Mouse (Mus musculus) forebrain, embryonic 15.5 days (tissue): ENCODE measurements at regions not wholly inside any gene's neighbourhood (a gene's known extent, or its start where the extent isn't known, plus 50 kb on each side); places are given as distances from the start of the nearest gene placed in this dataset.

Experiments
- ATAC-seq: fragments of 200-750 bp; cut with Nextera tagmentation; replicated peaks from 2 replicates; pipeline ENCODE4 v1.8.0; 2017; ENCODE audit warnings: mild to moderate bottlenecking, moderate TSS enrichment, moderate library complexity
- H3K27ac ChIP-seq: fragments of 300-500 bp; sonication (generic); replicated peaks from 2 replicates; pipeline ENCODE4 v1.5.1; 2015; ENCODE audit warnings: mild to moderate bottlenecking, inconsistent platforms
- H3K27me3 ChIP-seq: fragments of 300-500 bp; sonication (generic); 2 replicates; pipeline ENCODE4 v1.6.1; 2015; ENCODE audit warnings: inconsistent platforms
- H3K36me3 ChIP-seq: fragments of 300-500 bp; sonication (generic); 2 replicates; pipeline ENCODE4 v1.6.1; 2015; ENCODE audit warnings: mild to moderate bottlenecking, inconsistent platforms
- H3K4me1 ChIP-seq: fragments of 300-500 bp; sonication (generic); 2 replicates; pipeline ENCODE4 v1.6.1; 2015; ENCODE audit warnings: inconsistent platforms
- H3K4me2 ChIP-seq: fragments of 300-500 bp; sonication (generic); replicated peaks from 2 replicates; pipeline ENCODE4 v1.6.1; 2015; ENCODE audit warnings: mild to moderate bottlenecking, inconsistent platforms
- H3K4me3 ChIP-seq: fragments of 300-500 bp; sonication (generic); 2 replicates; pipeline ENCODE4 v1.5.1; 2015; ENCODE audit warnings: mild to moderate bottlenecking, inconsistent platforms
- H3K9ac ChIP-seq: fragments of 300-500 bp; sonication (generic); replicated peaks from 2 replicates; pipeline ENCODE4 v1.6.1; 2015; ENCODE audit warnings: mild to moderate bottlenecking, inconsistent platforms
- H3K9me3 ChIP-seq: fragments of 300-500 bp; sonication (generic); 2 replicates; pipeline ENCODE4 v1.6.1; 2016; ENCODE audit warnings: inconsistent platforms
- WGBS: fragments of 180-500 bp; shearing (Covaris S2); methylation state at CpG from one replicate; pipeline ENCODE4 v1.1.7; 2015; ENCODE audit warnings: mixed read lengths; 5-methylcytosine and 5-hydroxymethylcytosine counted together

DNA sequence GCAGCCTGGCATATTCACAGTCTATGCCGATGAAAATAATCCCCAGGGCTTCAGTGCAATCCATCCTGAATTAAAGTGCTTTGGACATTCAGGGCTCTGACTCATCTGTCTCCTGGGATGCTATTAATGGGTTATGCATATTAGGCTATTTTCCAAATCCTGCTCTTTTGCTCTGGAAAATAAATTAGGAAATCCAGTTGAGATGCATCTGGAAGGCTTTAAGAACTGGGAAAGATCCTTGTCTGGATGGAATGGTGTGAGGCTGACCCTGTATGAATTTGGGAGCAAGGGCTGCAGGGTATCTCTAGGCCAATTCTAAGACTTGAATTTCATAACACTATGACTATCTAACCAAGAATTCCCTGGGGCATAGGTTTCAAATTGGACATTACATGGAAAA lies 234.5 kb upstream of the Prkcq start:
- no peaks in the 10 kb centered on the region for H3K4me1 ChIP-seq
- H3K36me3 ChIP-seq: no peaks in the 10 kb centered on the region
- no peak overlapping the region for H3K4me2 ChIP-seq
- H3K4me3 ChIP-seq: no peak overlapping the region
- 58% methylated on average over 1 of the region's 1 CpGs for WGBS
- no peak overlapping the region for H3K9ac ChIP-seq
- H3K27me3 ChIP-seq: no peaks in the 10 kb centered on the region
- H3K9me3 ChIP-seq: no peaks in the 10 kb centered on the region
- ATAC-seq: no peak
- H3K27ac ChIP-seq: no peak overlapping the region

DNA sequence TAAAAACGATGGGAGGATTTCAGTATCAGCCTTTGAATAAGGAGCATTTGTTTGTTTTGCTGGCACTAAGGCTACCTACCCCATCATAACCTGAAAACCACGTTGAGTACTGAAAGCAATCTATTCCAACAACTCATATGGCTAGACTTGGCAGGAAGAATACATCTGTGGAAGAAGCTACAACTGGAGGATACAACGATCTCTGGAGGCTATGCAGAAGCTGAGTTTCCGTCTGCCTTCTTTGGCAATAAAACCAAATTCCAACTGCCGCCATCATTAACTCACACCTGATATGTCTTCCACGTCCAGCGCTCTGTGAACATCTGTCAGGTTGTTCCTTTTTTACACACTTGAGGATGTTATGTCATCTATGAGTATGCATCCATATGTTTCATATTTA lies 206.7 kb upstream of the Prkcq start:
- H3K4me3 ChIP-seq: no peak overlapping the region
- WGBS: 79% methylated on average over 7 of the region's 7 CpGs
- H3K4me1 ChIP-seq: peaks cover 6% of the 10 kb centered on the region; the same call in 1 of the 2 replicates

DNA sequence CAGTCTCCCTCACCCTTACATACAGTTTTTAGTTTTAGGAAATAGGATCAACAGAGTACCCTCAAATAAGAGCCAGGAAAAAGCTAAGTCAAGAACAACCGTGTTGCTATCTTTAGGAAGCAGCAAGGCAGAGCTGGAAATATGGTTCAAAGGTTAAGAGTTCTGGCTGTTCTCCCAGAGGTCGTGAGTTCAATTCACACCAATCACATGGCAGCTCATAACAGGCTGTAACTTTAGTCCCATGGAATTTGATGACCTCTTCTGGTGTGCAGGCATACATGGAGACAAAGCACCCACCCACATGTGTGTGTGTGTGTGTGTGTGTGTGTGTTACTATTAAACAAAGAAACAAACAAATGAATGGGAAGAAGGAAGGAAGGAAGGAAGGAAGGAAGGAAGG lies 205.0 kb upstream of the Prkcq start:
- H3K4me2 ChIP-seq: no peak overlapping the region
- no peak overlapping the region for H3K9ac ChIP-seq
- H3K4me1 ChIP-seq: peaks cover 6% of the 10 kb centered on the region; the same call in 1 of the 2 replicates
- H3K9me3 ChIP-seq: no peaks in the 10 kb centered on the region
- ATAC-seq: no peak
- no peaks in the 10 kb centered on the region for H3K36me3 ChIP-seq
- H3K4me3 ChIP-seq: no peak overlapping the region
- no peaks in the 10 kb centered on the region for H3K27me3 ChIP-seq
- WGBS: 76% methylated on average over 2 of the region's 2 CpGs
- no peak overlapping the region for H3K27ac ChIP-seq

More for the DNA sequence above, 206.7 kb upstream of the Prkcq start:
- H3K4me2 ChIP-seq: no peak overlapping the region
- no peak overlapping the region for H3K27ac ChIP-seq
- no peaks in the 10 kb centered on the region for H3K9me3 ChIP-seq
- H3K36me3 ChIP-seq: no peaks in the 10 kb centered on the region
- H3K9ac ChIP-seq: no peak overlapping the region
- ATAC-seq: no peak
- no peaks in the 10 kb centered on the region for H3K27me3 ChIP-seq

DNA sequence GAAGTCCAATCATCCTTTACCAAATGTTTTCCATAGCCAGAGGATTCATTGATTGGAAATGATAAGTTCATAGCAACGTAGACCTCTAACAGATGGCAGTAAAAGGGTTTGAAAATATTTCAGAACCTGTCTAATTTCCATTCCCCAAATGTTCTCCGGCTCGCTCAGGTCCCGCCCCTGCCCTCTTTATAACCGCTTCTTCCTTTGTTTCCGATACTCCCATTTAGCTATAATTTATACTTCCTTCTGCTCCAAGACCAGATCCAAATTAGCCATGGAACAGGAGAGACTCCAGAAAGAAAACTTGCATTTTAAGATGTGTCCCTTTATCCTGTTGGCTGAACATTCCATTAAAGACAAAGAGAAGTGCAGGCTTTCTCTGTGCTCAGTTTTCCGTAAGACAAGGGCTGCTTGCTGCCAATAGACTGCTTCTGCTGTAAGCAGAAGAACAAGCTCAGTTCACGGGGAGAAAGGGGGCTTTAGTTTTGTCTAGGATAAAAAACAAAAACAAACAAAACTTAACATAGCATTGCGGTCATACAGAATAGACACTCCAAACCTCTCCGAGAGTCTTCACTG lies 202.7 kb upstream of the Prkcq start:
- peak; percentile 55 for ATAC-seq
- Histone ChIP-seq H3K4me1 (peaks cover 6% of the 10 kb centered on the region; the same call in 1 of the 2 replicates), H3K9me3 (no peaks in the 10 kb centered on the region), H3K4me3 (0 out of 2 replicates have a peak overlapping the region, but pooled peaks have one; percentile 12), H3K27me3 (no peaks in the 10 kb centered on the region), H3K27ac (no peak overlapping the region), H3K9ac (no peak overlapping the region), H3K4me2 (peak overlapping the region; percentile 33), H3K36me3 (no peaks in the 10 kb centered on the region)
- WGBS: 18% methylated on average over 10 of the region's 10 CpGs

DNA sequence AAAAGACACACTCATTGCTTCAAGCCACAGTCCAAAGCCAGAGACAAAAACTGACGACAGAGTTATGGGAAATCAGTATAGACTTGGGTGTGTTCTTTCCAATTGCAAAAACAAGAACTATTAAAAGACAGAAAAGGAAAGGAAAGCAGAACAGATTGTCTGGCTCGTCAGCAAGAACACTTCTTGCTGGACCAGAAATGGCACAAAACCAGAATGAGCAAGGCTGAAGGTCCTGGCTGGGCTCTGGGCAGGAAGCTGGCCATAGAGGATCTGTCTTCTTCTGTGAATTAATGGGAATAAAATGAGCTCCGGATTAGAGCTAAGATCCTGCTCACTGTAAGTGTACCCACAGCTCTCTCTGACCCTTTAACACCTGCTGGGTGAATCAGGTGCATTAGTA lies 199.9 kb upstream of the Prkcq start:
- H3K4me2 ChIP-seq: no peak overlapping the region
- 69% methylated on average over 3 of the region's 3 CpGs for WGBS
- no peak overlapping the region for H3K4me3 ChIP-seq
- no peak for ATAC-seq
- H3K36me3 ChIP-seq: no peaks in the 10 kb centered on the region
- H3K4me1 ChIP-seq: peaks cover 6% of the 10 kb centered on the region; the same call in 1 of the 2 replicates
- no peak overlapping the region for H3K9ac ChIP-seq
- no peaks in the 10 kb centered on the region for H3K27me3 ChIP-seq
- no peak overlapping the region for H3K27ac ChIP-seq
- no peaks in the 10 kb centered on the region for H3K9me3 ChIP-seq

DNA sequence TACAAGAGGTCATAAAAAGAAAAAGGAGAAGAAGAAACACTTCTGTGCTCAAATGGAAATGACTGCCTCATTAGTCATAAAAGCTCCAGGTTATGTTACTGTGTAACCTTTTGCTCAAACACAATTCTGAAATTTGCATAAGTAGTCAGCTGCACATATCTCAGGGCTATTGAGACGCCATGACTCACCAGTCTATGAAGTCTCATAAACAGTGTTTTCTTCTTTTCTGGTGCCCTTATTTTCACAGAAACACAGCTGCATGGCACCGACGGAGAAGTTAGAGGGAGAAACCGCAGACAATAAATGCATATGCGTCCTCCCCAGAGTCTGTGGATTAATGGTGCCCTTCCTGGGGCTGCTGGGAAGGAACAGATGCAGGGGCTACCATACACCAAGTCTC lies 193.1 kb upstream of the Prkcq start:
- no peak for ATAC-seq
- WGBS: 62% methylated on average over 5 of the region's 5 CpGs
- no peaks in the 10 kb centered on the region for H3K36me3 ChIP-seq
- H3K4me1 ChIP-seq: no peaks in the 10 kb centered on the region
- H3K4me2 ChIP-seq: no peak overlapping the region
- H3K27me3 ChIP-seq: no peaks in the 10 kb centered on the region
- no peaks in the 10 kb centered on the region for H3K9me3 ChIP-seq
- H3K9ac ChIP-seq: no peak overlapping the region
- H3K27ac ChIP-seq: no peak overlapping the region
- no peak overlapping the region for H3K4me3 ChIP-seq

DNA sequence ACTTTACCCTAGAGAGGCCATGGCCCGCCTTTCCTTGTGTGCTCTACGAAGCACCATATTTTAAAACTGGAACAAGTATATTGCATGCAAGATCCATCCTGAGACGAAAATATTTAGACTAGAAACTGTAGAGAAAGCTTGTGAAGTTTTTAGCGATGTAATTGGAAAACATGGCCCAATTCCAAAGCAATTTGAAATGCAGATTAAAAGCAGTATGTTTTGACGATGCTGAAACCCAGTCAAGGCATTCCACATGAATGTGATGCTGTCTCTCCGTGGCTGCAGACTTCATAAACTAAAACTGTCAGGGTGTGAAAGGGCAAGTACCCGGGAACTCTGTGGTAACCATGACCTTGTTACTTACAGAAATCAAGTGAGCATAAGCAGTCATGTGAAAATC lies 185.8 kb upstream of the Prkcq start:
- Histone ChIP-seq H3K9me3 (no peaks in the 10 kb centered on the region), H3K9ac (no peak overlapping the region), H3K4me2 (no peak overlapping the region), H3K4me3 (no peak overlapping the region), H3K27me3 (no peaks in the 10 kb centered on the region), H3K4me1 (peaks cover 6% of the 10 kb centered on the region; the same call in 1 of the 2 replicates), H3K36me3 (no peaks in the 10 kb centered on the region), H3K27ac (no peak overlapping the region)
- ATAC-seq: no peak
- WGBS: 36% methylated on average over 7 of the region's 7 CpGs

DNA sequence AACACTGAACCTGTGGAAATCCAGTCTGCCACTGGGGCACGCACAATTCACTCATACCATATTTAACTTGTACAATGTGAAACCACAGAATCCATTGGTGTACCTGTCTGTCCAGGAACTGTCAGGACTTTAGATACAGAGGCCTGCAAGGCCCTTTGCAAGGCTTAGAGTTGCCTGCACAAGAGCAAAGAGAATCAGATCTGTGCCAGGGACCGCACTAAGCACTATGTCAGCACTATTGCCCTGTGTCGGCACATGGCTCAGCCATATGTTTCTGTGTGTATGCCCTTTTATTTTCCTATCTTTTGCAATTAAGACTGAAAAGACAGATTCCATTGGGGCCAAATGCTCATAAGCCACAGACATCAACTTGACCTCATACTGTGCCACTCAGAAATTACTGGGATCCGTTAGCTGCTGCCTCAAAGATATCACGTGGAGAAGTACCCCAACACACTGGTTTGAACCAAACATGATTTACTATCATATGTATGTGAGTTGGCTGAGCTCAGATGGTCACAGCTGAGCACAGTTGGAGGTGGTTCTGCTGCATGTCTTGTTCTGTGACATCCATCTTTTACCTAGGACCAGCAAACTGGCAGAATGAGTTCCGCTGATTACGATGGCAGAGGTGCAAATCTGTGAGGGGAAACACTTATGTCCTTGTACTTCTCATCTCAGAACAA lies 181.7 kb upstream of the Prkcq start:
- no peak for ATAC-seq
- Histone ChIP-seq H3K27me3 (no peaks in the 10 kb centered on the region), H3K9ac (no peak overlapping the region), H3K4me2 (no peak overlapping the region), H3K9me3 (no peaks in the 10 kb centered on the region), H3K4me3 (no peak overlapping the region), H3K27ac (no peak overlapping the region), H3K4me1 (peaks cover 6% of the 10 kb centered on the region; the same call in 1 of the 2 replicates), H3K36me3 (no peaks in the 10 kb centered on the region)
- 81% methylated on average over 7 of the region's 7 CpGs for WGBS

DNA sequence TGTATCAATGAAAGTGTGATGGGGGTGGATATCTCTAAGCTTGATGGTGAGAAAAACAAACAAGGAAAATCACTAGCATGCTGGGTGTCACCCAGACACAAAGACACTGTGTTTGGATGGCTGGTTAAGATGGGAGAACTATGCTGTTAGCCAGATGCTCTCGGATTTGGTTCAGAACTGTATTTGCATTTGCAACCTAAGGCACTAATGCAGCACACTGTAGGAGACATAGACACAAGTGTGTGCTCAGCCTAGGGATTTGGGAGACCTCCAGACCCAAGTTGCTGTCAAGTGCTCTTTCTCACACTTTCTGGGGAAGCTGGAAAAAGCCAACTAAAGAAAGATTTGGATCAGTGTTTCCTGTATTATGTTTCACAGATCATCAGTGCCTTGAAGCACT lies 173.1 kb upstream of the Prkcq start:
- H3K27ac ChIP-seq: no peak overlapping the region
- peak; percentile 53; the same call in 1 of the 2 replicates for ATAC-seq
- H3K4me2 ChIP-seq: no peak overlapping the region
- no peak overlapping the region for H3K9ac ChIP-seq
- no peaks in the 10 kb centered on the region for H3K4me1 ChIP-seq
- H3K4me3 ChIP-seq: no peak overlapping the region
- no peaks in the 10 kb centered on the region for H3K36me3 ChIP-seq
- H3K27me3 ChIP-seq: no peaks in the 10 kb centered on the region
- no peaks in the 10 kb centered on the region for H3K9me3 ChIP-seq
- WGBS: 27% methylated on average over 1 of the region's 1 CpGs

DNA sequence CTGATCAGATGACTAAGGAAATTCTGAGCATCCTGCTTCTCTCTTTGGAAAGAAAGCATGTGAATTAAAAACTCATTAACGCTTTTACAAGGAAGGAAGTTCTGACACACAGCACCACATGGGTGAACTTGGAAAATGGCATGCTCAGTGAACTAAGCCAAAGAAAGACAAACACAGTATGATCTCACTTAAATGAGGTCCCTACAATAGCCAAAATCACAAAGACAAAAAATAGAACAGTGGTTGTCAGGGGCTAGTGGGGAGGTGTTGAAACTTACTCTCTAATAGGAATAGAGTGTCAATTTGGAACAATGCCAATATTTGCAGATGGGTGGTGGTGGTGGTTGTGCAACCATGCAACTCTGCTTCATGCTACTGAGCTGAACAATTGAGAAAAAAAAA lies 172.7 kb upstream of the Prkcq start:
- Histone ChIP-seq H3K27me3 (no peaks in the 10 kb centered on the region), H3K36me3 (no peaks in the 10 kb centered on the region), H3K27ac (no peak overlapping the region), H3K9me3 (no peaks in the 10 kb centered on the region), H3K4me3 (no peak overlapping the region), H3K4me2 (no peak overlapping the region), H3K4me1 (no peaks in the 10 kb centered on the region), H3K9ac (no peak overlapping the region)
- 25% methylated on average over 1 of the region's 1 CpGs for WGBS
- ATAC-seq: peak; percentile 74

DNA sequence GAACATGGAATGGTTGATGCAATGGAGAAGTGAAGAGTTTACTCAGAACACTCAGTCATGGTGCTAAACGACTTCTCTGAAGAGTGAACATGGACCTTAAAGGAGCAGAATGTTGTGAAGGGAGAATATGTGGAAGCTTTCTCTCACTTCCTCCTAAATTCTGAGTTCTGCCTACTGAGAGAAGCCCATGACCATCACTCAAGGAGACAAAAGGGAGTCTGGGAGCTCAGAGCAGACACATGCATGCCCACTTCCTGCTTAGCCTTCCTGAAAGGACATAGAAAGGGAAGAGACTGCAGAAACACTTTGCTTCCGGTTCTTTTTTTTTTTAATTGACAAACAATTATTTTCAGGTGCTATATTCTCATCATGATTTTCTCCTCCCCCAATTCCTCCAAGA lies 166.1 kb upstream of the Prkcq start:
- Histone ChIP-seq H3K27ac (no peak overlapping the region), H3K4me1 (no peaks in the 10 kb centered on the region), H3K36me3 (no peaks in the 10 kb centered on the region), H3K27me3 (no peaks in the 10 kb centered on the region), H3K4me3 (no peak overlapping the region), H3K4me2 (no peak overlapping the region), H3K9ac (no peak overlapping the region), H3K9me3 (no peaks in the 10 kb centered on the region)
- 87% methylated on average over 2 of the region's 2 CpGs for WGBS
- no peak for ATAC-seq

DNA sequence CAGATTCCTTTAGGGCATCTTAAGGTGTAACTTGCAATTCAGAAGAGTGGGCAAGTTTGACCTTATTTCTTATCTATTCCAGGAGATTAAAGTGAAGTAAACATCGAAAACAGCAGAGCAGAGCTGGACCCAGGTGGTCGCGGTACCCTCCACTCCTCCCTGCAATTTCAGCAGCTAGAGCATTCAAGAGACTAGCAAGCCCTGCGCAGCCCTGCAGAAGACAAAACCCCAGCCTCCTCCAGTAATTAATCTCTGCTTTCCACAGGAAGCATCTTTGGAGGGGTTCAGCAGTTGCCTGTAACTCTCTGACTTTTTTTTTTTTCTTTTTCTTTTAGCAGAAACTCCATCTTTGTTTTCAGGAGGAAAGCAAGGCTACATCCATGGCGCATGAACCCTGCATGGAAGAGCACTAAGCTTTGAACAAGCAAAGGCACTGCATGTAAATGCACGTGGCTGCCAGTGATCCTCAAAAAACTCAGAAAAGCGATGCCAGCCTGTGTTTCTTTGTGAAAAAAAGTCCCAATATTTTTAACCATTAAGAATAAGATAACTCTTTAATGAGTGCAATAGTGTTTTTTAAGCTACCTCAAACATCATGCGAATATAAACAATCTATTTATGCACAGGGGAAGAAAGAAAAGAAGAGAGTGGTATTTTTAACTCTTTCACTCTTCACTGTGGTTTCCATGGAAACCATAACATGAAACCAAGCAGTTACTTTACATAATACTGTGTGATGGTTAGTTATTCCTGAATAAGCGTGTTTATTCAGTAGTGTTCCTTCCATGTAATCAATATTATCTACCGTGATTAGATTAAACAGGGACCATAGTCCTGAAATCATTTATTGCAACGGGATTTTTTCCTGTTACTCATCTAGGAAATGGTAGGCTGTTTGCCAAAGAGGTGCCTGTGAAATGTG lies 160.6 kb upstream of the Prkcq start:
- H3K9ac ChIP-seq: no peak overlapping the region
- H3K27ac ChIP-seq: no peak overlapping the region
- H3K9me3 ChIP-seq: no peaks in the 10 kb centered on the region
- H3K27me3 ChIP-seq: no peaks in the 10 kb centered on the region
- H3K4me2 ChIP-seq: no peak overlapping the region
- ATAC-seq: peak; percentile 38; the same call in 1 of the 2 replicates
- H3K36me3 ChIP-seq: no peaks in the 10 kb centered on the region
- 34% methylated on average over 11 of the region's 11 CpGs for WGBS
- peaks cover 8% of the 10 kb centered on the region; the same call in 1 of the 2 replicates for H3K4me1 ChIP-seq
- no peak overlapping the region for H3K4me3 ChIP-seq
